Mouse (Mus musculus): ENCODE measurements at regions not wholly inside any gene's neighbourhood (a gene's known extent, or its start where the extent isn't known, plus 50 kb on each side); places are given as distances from the start of the nearest gene placed in this dataset.
A peak's percentile ranks its signal among the peaks of the same experiment; 100 is the strongest.
"Not testable (repeated sequence)": the region's sequence is repeated elsewhere in the genome, so short reads cannot be mapped to it uniquely, and the experiment has no call there.

DNA sequence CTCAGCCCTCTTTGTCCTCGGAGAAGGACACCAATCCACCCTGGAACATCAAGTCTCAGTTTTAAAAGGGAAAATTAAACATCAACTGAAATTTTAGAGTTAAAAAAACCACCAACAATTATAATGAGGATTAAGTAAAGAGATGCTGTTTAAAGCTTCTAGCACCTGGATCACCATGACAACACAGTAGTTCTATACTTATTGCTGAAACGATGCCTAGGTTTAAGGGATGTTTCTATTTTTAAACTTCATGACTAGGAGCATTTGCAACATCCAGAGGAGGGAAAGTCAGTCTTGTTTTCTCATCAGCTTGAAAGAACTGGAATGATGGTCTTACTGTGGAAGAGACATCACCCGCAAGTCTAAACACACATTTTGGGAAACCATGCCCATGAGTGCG lies 484.5 kb upstream of the Fam241a start:
- Histone ChIP-seq H3K27ac (ENCODE audit: low read depth, low read length) (no peak overlapping the region), H3K9ac (ENCODE audit: low read depth, low read length) (no peak overlapping the region), H3K27me3 (ENCODE audit: control insufficient read depth, insufficient read depth, low read length) (no peaks in the 10 kb centered on the region), H3K9me3 (replicated peaks; ENCODE audit: control insufficient read depth, low read length) (no peaks in the 10 kb centered on the region), H3K4me1 (ENCODE audit: control insufficient read depth, insufficient read depth, low read length) (no peaks in the 10 kb centered on the region), H3K4me3 (ENCODE audit: low read depth, low read length) (no peak overlapping the region), H3K4me2 (no peak overlapping the region), H3K36me3 (ENCODE audit: control insufficient read depth, insufficient read depth, low read length) (no peaks in the 10 kb centered on the region)
- no peak for ATAC-seq (replicated peaks; ENCODE audit: insufficient number of reproducible peaks, low FRiP score, low TSS enrichment)
- 76% methylated on average over 4 of the region's 4 CpGs for WGBS (ENCODE audit: insufficient replicate concordance)

DNA sequence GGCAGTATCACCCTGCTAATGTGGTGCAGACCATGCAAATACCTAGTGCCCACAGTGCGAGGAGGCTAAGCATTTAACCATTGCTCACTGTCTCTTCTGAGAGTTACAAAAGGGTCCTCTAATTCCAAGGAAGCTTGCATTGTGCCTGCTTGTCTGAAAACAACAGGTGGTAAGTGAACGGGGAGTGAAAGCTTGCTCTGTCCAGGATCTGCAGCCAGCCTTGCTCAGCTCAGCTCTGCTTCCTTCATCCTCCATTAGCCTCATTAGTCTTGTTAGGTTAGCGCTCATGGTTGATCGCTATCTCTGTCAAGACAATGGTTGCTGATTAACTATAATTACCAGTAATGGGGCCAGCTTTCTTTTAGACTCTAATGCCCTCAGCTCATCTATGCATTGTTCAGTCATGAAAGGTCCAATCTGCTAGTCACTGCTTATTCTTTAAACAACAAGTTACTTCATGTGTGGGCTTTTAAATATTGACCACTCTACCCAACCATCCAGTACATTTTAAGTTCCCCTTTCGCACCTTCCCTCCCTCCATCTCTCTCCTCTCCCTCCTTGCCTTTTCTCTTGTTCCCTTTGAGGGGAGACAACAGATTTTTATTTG lies 473.5 kb upstream of the Fam241a start:
- WGBS (ENCODE audit: insufficient replicate concordance): 56% methylated on average over 5 of the region's 5 CpGs
- Histone ChIP-seq H3K36me3 (ENCODE audit: control insufficient read depth, insufficient read depth, low read length) (no peaks in the 10 kb centered on the region), H3K27me3 (ENCODE audit: control insufficient read depth, insufficient read depth, low read length) (no peaks in the 10 kb centered on the region), H3K4me2 (no peak overlapping the region), H3K27ac (ENCODE audit: low read depth, low read length) (no peak overlapping the region), H3K4me1 (ENCODE audit: control insufficient read depth, insufficient read depth, low read length) (no peaks in the 10 kb centered on the region), H3K9me3 (replicated peaks; ENCODE audit: control insufficient read depth, low read length) (no peaks in the 10 kb centered on the region), H3K9ac (ENCODE audit: low read depth, low read length) (no peak overlapping the region), H3K4me3 (ENCODE audit: low read depth, low read length) (no peak overlapping the region)
- ATAC-seq (replicated peaks; ENCODE audit: insufficient number of reproducible peaks, low FRiP score, low TSS enrichment): no peak

- Histone ChIP-seq H3K4me2 (no peak overlapping the region), H3K9ac (ENCODE audit: low read depth, low read length) (no peak overlapping the region), H3K4me1 (ENCODE audit: control insufficient read depth, insufficient read depth, low read length) (no peaks in the 10 kb centered on the region), H3K4me3 (ENCODE audit: low read depth, low read length) (no peak overlapping the region), H3K9me3 (replicated peaks; ENCODE audit: control insufficient read depth, low read length) (no peaks in the 10 kb centered on the region), H3K27me3 (ENCODE audit: control insufficient read depth, insufficient read depth, low read length) (no peaks in the 10 kb centered on the region), H3K27ac (ENCODE audit: low read depth, low read length) (no peak overlapping the region), H3K36me3 (ENCODE audit: control insufficient read depth, insufficient read depth, low read length) (no peaks in the 10 kb centered on the region)
- ATAC-seq (replicated peaks; ENCODE audit: insufficient number of reproducible peaks, low FRiP score, low TSS enrichment): no peak
- WGBS (ENCODE audit: insufficient replicate concordance): 84% methylated on average over 2 of the region's 2 CpGs
Observed at GRCm38 (mm10) chr3:128362310-128362709, 466.2 kb upstream of the Fam241a start.

DNA sequence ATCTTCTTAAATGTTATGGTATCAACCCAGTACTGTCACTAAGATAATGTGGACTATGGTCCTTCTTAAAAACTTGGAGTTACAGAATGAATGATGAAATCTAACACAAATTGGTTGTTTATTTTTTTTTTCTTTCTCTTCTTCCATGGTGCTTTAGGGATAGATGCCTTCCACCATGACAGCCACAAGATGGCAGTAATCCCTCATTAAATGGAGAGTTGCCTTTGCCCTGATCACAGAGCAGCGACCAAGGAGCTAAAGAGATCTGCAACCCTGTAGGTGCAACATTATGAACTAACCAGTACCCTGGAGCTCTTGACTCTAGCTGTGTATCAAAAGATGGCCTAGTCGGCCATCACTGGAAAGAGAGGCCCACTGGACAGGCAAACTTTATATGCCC lies 453.0 kb upstream of the Fam241a start:
- 10% methylated on average over 2 of the region's 2 CpGs for WGBS (ENCODE audit: insufficient replicate concordance)
- not testable (repeated sequence) for H3K4me2 ChIP-seq; H3K9me3 ChIP-seq (replicated peaks; ENCODE audit: control insufficient read depth, low read length); H3K27me3 ChIP-seq (ENCODE audit: control insufficient read depth, insufficient read depth, low read length); H3K27ac ChIP-seq (ENCODE audit: low read depth, low read length); H3K9ac ChIP-seq (ENCODE audit: low read depth, low read length); ATAC-seq (replicated peaks; ENCODE audit: insufficient number of reproducible peaks, low FRiP score, low TSS enrichment); H3K36me3 ChIP-seq (ENCODE audit: control insufficient read depth, insufficient read depth, low read length); H3K4me3 ChIP-seq (ENCODE audit: low read depth, low read length); H3K4me1 ChIP-seq (ENCODE audit: control insufficient read depth, insufficient read depth, low read length)

DNA sequence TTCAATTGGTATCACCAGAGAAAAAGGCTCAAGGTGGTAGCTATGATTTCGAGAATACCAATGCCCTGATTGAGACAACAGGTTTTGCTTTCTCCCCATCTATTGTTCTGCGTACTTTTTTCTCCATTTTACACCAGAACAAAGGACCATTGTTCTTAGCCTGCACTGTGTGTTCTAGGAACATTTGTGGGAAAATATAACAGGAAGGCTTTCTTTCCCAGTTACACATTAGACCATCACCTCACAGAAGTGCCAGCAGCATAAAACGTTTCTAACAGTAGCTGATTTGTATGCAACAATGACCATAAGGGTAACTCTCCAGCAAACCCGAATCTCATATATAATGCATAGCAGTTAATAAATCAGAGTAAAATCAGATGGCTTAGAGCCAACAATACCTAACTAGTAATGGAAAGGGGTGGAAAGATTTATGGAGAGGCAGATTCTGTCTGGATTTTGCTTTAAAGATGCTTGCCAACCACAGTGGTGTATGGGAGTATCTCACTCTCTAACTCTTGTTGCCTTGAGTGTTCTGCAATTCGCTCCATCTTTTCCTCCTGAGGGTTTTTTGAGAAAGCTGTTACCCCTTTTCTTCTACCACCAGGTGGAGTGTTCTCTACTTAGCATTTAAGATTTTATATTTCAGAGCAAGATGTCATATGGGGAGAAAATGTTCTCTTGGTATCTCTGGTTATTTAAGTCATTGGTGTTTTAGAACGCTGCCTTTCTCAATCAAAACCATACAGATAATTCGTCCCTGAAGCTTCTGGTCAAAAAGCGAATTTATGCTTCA lies 451.9 kb upstream of the Fam241a start:
- H3K4me1 ChIP-seq (ENCODE audit: control insufficient read depth, insufficient read depth, low read length): no peaks in the 10 kb centered on the region
- no peak for ATAC-seq (replicated peaks; ENCODE audit: insufficient number of reproducible peaks, low FRiP score, low TSS enrichment)
- 0 out of 2 replicates have a peak, but pooled peaks cover 2% of the 10 kb centered on the region for H3K27me3 ChIP-seq (ENCODE audit: control insufficient read depth, insufficient read depth, low read length)
- H3K9me3 ChIP-seq (replicated peaks; ENCODE audit: control insufficient read depth, low read length): no peaks in the 10 kb centered on the region
- H3K9ac ChIP-seq (ENCODE audit: low read depth, low read length): no peak overlapping the region
- no peaks in the 10 kb centered on the region for H3K36me3 ChIP-seq (ENCODE audit: control insufficient read depth, insufficient read depth, low read length)
- no peak overlapping the region for H3K4me2 ChIP-seq
- 59% methylated on average over 8 of the region's 8 CpGs for WGBS (ENCODE audit: insufficient replicate concordance)
- no peak overlapping the region for H3K4me3 ChIP-seq (ENCODE audit: low read depth, low read length)
- H3K27ac ChIP-seq (ENCODE audit: low read depth, low read length): no peak overlapping the region

DNA sequence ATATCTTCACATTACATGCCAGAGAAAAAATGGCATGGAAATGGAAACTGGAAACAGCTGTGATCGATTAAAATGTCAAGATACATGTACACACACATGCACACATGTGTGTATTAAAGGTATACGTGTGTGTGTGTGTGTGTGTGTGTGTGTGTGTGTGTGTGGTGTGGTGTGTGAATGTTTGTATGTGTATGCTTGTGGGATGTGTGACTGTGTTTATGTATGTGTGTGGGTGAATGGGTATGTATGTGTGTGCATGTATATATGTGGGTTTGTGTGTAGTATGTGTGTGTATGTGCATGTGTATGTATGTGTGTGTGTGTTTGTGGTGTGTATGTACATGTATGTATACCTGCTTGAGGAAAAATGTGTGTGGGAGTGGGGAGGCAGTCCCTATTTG lies 441.4 kb upstream of the Fam241a start:
- Histone ChIP-seq H3K4me3 (ENCODE audit: low read depth, low read length) (no peak overlapping the region), H3K9me3 (replicated peaks; ENCODE audit: control insufficient read depth, low read length) (no peaks in the 10 kb centered on the region), H3K27ac (ENCODE audit: low read depth, low read length) (no peak overlapping the region), H3K27me3 (ENCODE audit: control insufficient read depth, insufficient read depth, low read length) (no peaks in the 10 kb centered on the region), H3K9ac (ENCODE audit: low read depth, low read length) (no peak overlapping the region), H3K4me2 (no peak overlapping the region), H3K4me1 (ENCODE audit: control insufficient read depth, insufficient read depth, low read length) (no peaks in the 10 kb centered on the region), H3K36me3 (ENCODE audit: control insufficient read depth, insufficient read depth, low read length) (no peaks in the 10 kb centered on the region)
- 64% methylated on average over 2 of the region's 2 CpGs for WGBS (ENCODE audit: insufficient replicate concordance)
- ATAC-seq (replicated peaks; ENCODE audit: insufficient number of reproducible peaks, low FRiP score, low TSS enrichment): no peak

DNA sequence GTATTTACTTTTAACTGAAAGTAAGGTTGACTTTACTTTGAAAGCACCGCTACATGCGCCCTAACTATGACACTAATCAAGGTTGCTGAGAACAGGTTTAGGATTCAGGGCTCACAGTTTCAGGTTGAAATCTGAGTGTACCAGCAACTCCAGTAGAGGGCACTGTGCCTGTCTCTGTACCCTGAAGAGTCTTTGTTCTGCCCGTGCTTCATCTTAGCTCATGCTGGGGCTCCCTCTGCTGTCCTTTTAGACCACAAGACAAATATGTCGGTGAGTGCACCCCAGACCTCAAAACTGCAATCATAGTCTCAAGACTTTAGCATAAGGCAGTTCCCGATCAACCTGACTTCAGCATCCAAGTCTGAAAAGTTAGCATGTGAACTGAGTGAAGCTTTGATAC lies 440.9 kb upstream of the Fam241a start:
- Histone ChIP-seq H3K4me1 (ENCODE audit: control insufficient read depth, insufficient read depth, low read length) (no peaks in the 10 kb centered on the region), H3K4me3 (ENCODE audit: low read depth, low read length) (no peak overlapping the region), H3K9me3 (replicated peaks; ENCODE audit: control insufficient read depth, low read length) (no peaks in the 10 kb centered on the region), H3K27ac (ENCODE audit: low read depth, low read length) (no peak overlapping the region), H3K9ac (ENCODE audit: low read depth, low read length) (no peak overlapping the region), H3K4me2 (no peak overlapping the region), H3K27me3 (ENCODE audit: control insufficient read depth, insufficient read depth, low read length) (no peaks in the 10 kb centered on the region), H3K36me3 (ENCODE audit: control insufficient read depth, insufficient read depth, low read length) (no peaks in the 10 kb centered on the region)
- ATAC-seq (replicated peaks; ENCODE audit: insufficient number of reproducible peaks, low FRiP score, low TSS enrichment): peak; percentile 52; the same call in 1 of the 2 replicates
- 20% methylated on average over 5 of the region's 5 CpGs for WGBS (ENCODE audit: insufficient replicate concordance)

GRCm38 (mm10) chr3:128327677-128328076 lies 431.6 kb upstream of the Fam241a start:
- no peak for ATAC-seq (replicated peaks; ENCODE audit: insufficient number of reproducible peaks, low FRiP score, low TSS enrichment)
- no peak overlapping the region for H3K9ac ChIP-seq (ENCODE audit: low read depth, low read length)
- H3K27ac ChIP-seq (ENCODE audit: low read depth, low read length): no peak overlapping the region
- no peaks in the 10 kb centered on the region for H3K9me3 ChIP-seq (replicated peaks; ENCODE audit: control insufficient read depth, low read length)
- no peak overlapping the region for H3K4me3 ChIP-seq (ENCODE audit: low read depth, low read length)
- WGBS (ENCODE audit: insufficient replicate concordance): 63% methylated on average over 5 of the region's 5 CpGs
- no peaks in the 10 kb centered on the region for H3K4me1 ChIP-seq (ENCODE audit: control insufficient read depth, insufficient read depth, low read length)
- no peak overlapping the region for H3K4me2 ChIP-seq
- no peaks in the 10 kb centered on the region for H3K27me3 ChIP-seq (ENCODE audit: control insufficient read depth, insufficient read depth, low read length)
- no peaks in the 10 kb centered on the region for H3K36me3 ChIP-seq (ENCODE audit: control insufficient read depth, insufficient read depth, low read length)

GRCm38 (mm10) chr3:128301312-128301711 lies 405.2 kb upstream of the Fam241a start:
- ATAC-seq (replicated peaks; ENCODE audit: insufficient number of reproducible peaks, low FRiP score, low TSS enrichment): no peak
- WGBS (ENCODE audit: insufficient replicate concordance): 81% methylated on average over 4 of the region's 4 CpGs
- Histone ChIP-seq H3K4me1 (ENCODE audit: control insufficient read depth, insufficient read depth, low read length) (peaks cover 10% of the 10 kb centered on the region; the same call in 1 of the 2 replicates), H3K27me3 (ENCODE audit: control insufficient read depth, insufficient read depth, low read length) (no peaks in the 10 kb centered on the region), H3K27ac (ENCODE audit: low read depth, low read length) (no peak overlapping the region), H3K4me3 (ENCODE audit: low read depth, low read length) (no peak overlapping the region), H3K9ac (ENCODE audit: low read depth, low read length) (no peak overlapping the region), H3K9me3 (replicated peaks; ENCODE audit: control insufficient read depth, low read length) (no peaks in the 10 kb centered on the region), H3K36me3 (ENCODE audit: control insufficient read depth, insufficient read depth, low read length) (no peaks in the 10 kb centered on the region), H3K4me2 (no peak overlapping the region)
